Mouse (Mus musculus) forebrain, embryonic 10.5 days (tissue): ENCODE measurements around the gene D930020B18Rik. TPM values are rescaled to one million over a fixed set of nuclear protein-coding genes. Genes with fewer than 3 reads are reported as not detected.

ENCODE experiments used
- DNase-seq: peaks from one replicate; pipeline ENCODE4 v3.0.0-alpha.2; 2017; ENCODE audit warnings: low spot score; ENCODE audit errors: extremely low spot score
- H3K27ac ChIP-seq: fragments of 300-500 bp; sonication (generic); 2 replicates; pipeline ENCODE4 v1.5.1; 2016; ENCODE audit warnings: mild to moderate bottlenecking
- H3K27me3 ChIP-seq: fragments of 300-500 bp; sonication (generic); 2 replicates; pipeline ENCODE4 v1.6.1; 2016; ENCODE audit warnings: mild to moderate bottlenecking; ENCODE audit not compliant: poor library complexity, severe bottlenecking
- H3K36me3 ChIP-seq: fragments of 300-500 bp; sonication (generic); replicated peaks from 2 replicates; pipeline ENCODE4 v1.6.1; 2016; ENCODE audit warnings: mild to moderate bottlenecking, moderate library complexity
- H3K4me1 ChIP-seq: fragments of 300-500 bp; sonication (generic); 2 replicates; pipeline ENCODE4 v1.6.1; 2016
- H3K4me3 ChIP-seq: fragments of 300-500 bp; sonication (generic); 2 replicates; pipeline ENCODE4 v1.5.1; 2016; ENCODE audit warnings: mild to moderate bottlenecking, moderate library complexity
- H3K9me3 ChIP-seq: fragments of 300-500 bp; sonication (generic); 2 replicates; pipeline ENCODE4 v1.6.1; 2016; ENCODE audit warnings: mild to moderate bottlenecking, moderate library complexity
- WGBS: fragments of 180-500 bp; shearing (Covaris S2); methylation state at CpG from one replicate; pipeline ENCODE4 v1.1.7; 2016; 5-methylcytosine and 5-hydroxymethylcytosine counted together
- microRNA-seq: library from miRNA; unstranded; fragments of <30 nt; microRNA quantifications from one replicate; pipeline ENCODE4, GENCODE M21; 2017
- polyA plus RNA-seq: library from polyadenylated mRNA; unstranded; fragments of >200 nt; fragmentation: Nextera tagmentation; extraction: Ambion mirVana; gene quantifications from 2 replicates; pipeline ENCODE4 v1.2.1, GENCODE M21; 2016

D930020B18Rik gene
- polyA plus RNA-seq, 1 experiment from 2014 or later: 0.50 TPM

- H3K36me3 ChIP-seq: no peaks in the 10 kb centered on the region
- H3K9me3 ChIP-seq: peaks cover 3% of the 10 kb centered on the region; the same call in 1 of the 2 replicates
- H3K27me3 ChIP-seq: no peaks in the 10 kb centered on the region
- H3K4me1 ChIP-seq: no peaks in the 10 kb centered on the region
- H3K27ac ChIP-seq: no peak overlapping the region
- H3K4me3 ChIP-seq: no peak overlapping the region
- 73% methylated on average over 4 of the region's 4 CpGs for WGBS
- no peak for DNase-seq
These were observed 85.8 kb downstream of the D930020B18Rik start for GRCm38 (mm10) chr10:121727151-121727550.

GRCm38 (mm10) chr10:121728226-121728625 is 86.8 kb downstream of the D930020B18Rik start:
- Histone ChIP-seq H3K27ac (no peak overlapping the region), H3K36me3 (no peaks in the 10 kb centered on the region), H3K4me3 (no peak overlapping the region), H3K27me3 (no peaks in the 10 kb centered on the region), H3K4me1 (no peaks in the 10 kb centered on the region), H3K9me3 (no peaks in the 10 kb centered on the region; the same call in 1 of the 2 replicates)
- 97% methylated on average over 4 of the region's 4 CpGs for WGBS
- no peak for DNase-seq

- 89% methylated on average over 8 of the region's 8 CpGs for WGBS
- no peak for DNase-seq
- Histone ChIP-seq H3K9me3 (no peaks in the 10 kb centered on the region; the same call in 1 of the 2 replicates), H3K4me3 (no peak overlapping the region), H3K36me3 (no peaks in the 10 kb centered on the region), H3K27ac (no peak overlapping the region), H3K27me3 (no peaks in the 10 kb centered on the region), H3K4me1 (no peaks in the 10 kb centered on the region)
These were observed 89.8 kb downstream of the D930020B18Rik start for GRCm38 (mm10) chr10:121731048-121731725.

- Histone ChIP-seq H3K4me3 (no peak overlapping the region), H3K36me3 (no peaks in the 10 kb centered on the region), H3K4me1 (no peaks in the 10 kb centered on the region), H3K27ac (no peak overlapping the region), H3K27me3 (no peaks in the 10 kb centered on the region), H3K9me3 (no peaks in the 10 kb centered on the region; the same call in 1 of the 2 replicates)
- DNase-seq: no peak
- WGBS: 92% methylated on average over 9 of the region's 9 CpGs
These were observed 91.2 kb downstream of the D930020B18Rik start for GRCm38 (mm10) chr10:121732542-121732941.

- DNase-seq: no peak
- 91% methylated on average over 3 of the region's 3 CpGs for WGBS
- Histone ChIP-seq H3K4me1 (peaks cover 22% of the 10 kb centered on the region), H3K27ac (no peak overlapping the region), H3K9me3 (no peaks in the 10 kb centered on the region), H3K4me3 (no peak overlapping the region), H3K36me3 (no peaks in the 10 kb centered on the region), H3K27me3 (no peaks in the 10 kb centered on the region)
These were observed 95.9 kb downstream of the D930020B18Rik start for GRCm38 (mm10) chr10:121737256-121737655.

- DNase-seq: peak; percentile 87
- peak within 1 kb of the TSS; percentile 94 for H3K27ac ChIP-seq
- peak within 1 kb of the TSS; percentile 86 for H3K4me3 ChIP-seq
- H3K9me3 ChIP-seq: no peaks in the 10 kb centered on the region
- H3K4me1 ChIP-seq: peaks cover 26% of the 10 kb centered on the region
- peaks cover 6% of the 10 kb centered on the region for H3K36me3 ChIP-seq
- WGBS: under 1% methylated on average over 68 of the region's 68 CpGs
- H3K27me3 ChIP-seq: no peaks in the 10 kb centered on the region
These were observed 98.4 kb downstream of the D930020B18Rik start, which contains the start of gene BC048403 for GRCm38 (mm10) chr10:121739548-121740505. Gene BC048403, plus strand, starts transcription at chr10:121739937.

- Histone ChIP-seq H3K27ac (no peak overlapping the region), H3K36me3 (peaks cover 32% of the 10 kb centered on the region), H3K9me3 (no peaks in the 10 kb centered on the region), H3K4me3 (no peak overlapping the region), H3K27me3 (no peaks in the 10 kb centered on the region), H3K4me1 (peaks cover 26% of the 10 kb centered on the region)
- DNase-seq: no peak
- 57% methylated on average over 4 of the region's 4 CpGs for WGBS
These were observed 100.9 kb downstream of the D930020B18Rik start for GRCm38 (mm10) chr10:121742336-121742735.

Small RNA genes lying within 50 kb of the gene (microRNA-seq; reads per million reads assigned to microRNA genes)
- not detected for gene Gm24330

Other genes starting within 250 kb of the D930020B18Rik start
- gene Rassf3, start 165.2 kb upstream of the D930020B18Rik start, polyA plus RNA-seq: 10.6 and 12.2 TPM in 2 replicates
- 30.1 and 34.9 TPM in 2 replicates for gene Tbk1, start 54.8 kb upstream of the D930020B18Rik start, polyA plus RNA-seq
- gene Xpot, start 15.3 kb upstream of the D930020B18Rik start, polyA plus RNA-seq: 60.5 and 64.5 TPM in 2 replicates
- 3.3 and 3.5 TPM in 2 replicates for gene BC048403, start 98.3 kb downstream of the D930020B18Rik start, polyA plus RNA-seq